8 mouse cellular contexts compared by ENCODE assay signal in the genomic region with DNA sequence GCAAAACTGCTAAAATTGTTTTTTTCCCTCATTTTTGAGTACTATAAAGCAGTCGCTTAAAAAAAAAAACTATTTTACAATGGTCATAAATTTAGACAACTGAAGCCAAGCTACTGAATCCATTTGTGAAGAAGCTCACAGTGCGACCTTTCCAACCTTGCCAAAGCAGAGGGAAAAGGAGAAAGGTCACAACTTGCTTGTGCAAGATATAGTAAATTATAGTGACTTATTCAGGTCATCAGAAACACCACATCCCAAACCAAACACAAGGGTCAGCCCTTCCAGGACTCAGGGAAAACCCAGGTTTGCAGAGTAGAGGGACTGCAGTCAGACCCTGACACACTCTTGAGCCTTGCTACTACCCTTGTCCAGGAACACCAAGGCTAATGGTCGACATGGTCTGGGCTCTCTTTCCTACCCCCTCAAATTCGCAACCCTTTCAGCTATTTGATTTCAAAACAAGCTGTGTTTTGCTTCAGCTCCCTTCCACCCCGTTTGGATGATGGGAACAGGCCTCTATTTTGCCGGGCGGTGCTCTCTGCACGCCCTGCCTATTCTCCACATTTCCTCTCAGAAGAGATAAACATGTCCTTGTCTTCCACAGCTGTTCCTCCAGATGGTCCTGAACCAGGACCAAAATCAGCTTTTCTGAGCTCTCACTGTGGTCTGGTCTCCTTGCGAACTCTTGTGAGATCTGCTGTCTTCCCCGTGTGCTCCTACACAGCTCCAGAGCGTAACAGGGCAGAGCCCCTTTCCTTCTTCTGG.
A peak's percentile ranks its signal among the peaks of the same experiment; 100 is the strongest.
DNase-seq lines count a peak whose midpoint lies in the region; ATAC-seq lines count a peak whose summit lies in the region.

No protein-coding gene starts in this region.

- H3K4me1 ChIP-seq in heart, embryonic 12.5 days (replicated peaks), result no peaks in the 10 kb centered on the region
- H3K4me1 ChIP-seq in midbrain, embryonic 16.5 days (ENCODE audit: control insufficient read depth, insufficient read depth, low read length), result 0 out of 2 replicates have a peak, but pooled peaks cover 2% of the 10 kb centered on the region

- peak; percentile 4 for DNase-seq in gastrocnemius, adult 18-20 months (ENCODE audit: low spot score)
- no peak for DNase-seq in gastrocnemius, postnatal 10 days
- DNase-seq in kidney, postnatal 25 days, result peak; percentile 16 to 42
- peak; percentile 41 for DNase-seq in lung, postnatal 10 days
- no peak for DNase-seq in adipocyte (ENCODE audit: low spot score)

- H3K36me3 ChIP-seq in heart, embryonic 12.5 days, result no peaks in the 10 kb centered on the region
- no peaks in the 10 kb centered on the region for H3K36me3 ChIP-seq in midbrain, embryonic 16.5 days (ENCODE audit: control insufficient read depth, insufficient read depth, low read length)

- no peaks in the 10 kb centered on the region for H3K9me3 ChIP-seq in heart, embryonic 12.5 days (replicated peaks)
- H3K9me3 ChIP-seq in midbrain, embryonic 16.5 days (replicated peaks; ENCODE audit: control insufficient read depth, low read length, poor library complexity, severe bottlenecking), result no peaks in the 10 kb centered on the region

- H3K4me3 ChIP-seq in heart, embryonic 12.5 days, result no peak overlapping the region
- no peak overlapping the region for H3K4me3 ChIP-seq in midbrain, embryonic 16.5 days (ENCODE audit: low read depth, low read length)

- WGBS in heart, embryonic 12.5 days, result 58% methylated on average over 11 of the region's 11 CpGs
- WGBS in midbrain, embryonic 16.5 days, result 89% methylated on average over 11 of the region's 11 CpGs

- H3K9ac ChIP-seq in heart, embryonic 12.5 days, result no peak overlapping the region
- no peak overlapping the region for H3K9ac ChIP-seq in midbrain, embryonic 16.5 days (ENCODE audit: low read depth, low read length)

- ATAC-seq in heart, embryonic 12.5 days (ENCODE audit: insufficient number of reproducible peaks, low FRiP score), result 0 out of 2 replicates have a peak, but pooled peaks have one; percentile 9
- ATAC-seq in megakaryocyte-erythroid progenitor cell, adult 5-6 weeks (replicated peaks; ENCODE audit: low FRiP score, low TSS enrichment, poor library complexity, severe bottlenecking), result no peak
- ATAC-seq in midbrain, embryonic 16.5 days, result no peak

- H3K27ac ChIP-seq in heart, embryonic 12.5 days (ENCODE audit: poor library complexity, severe bottlenecking), result no peak overlapping the region
- H3K27ac ChIP-seq in midbrain, embryonic 16.5 days (ENCODE audit: low read length), result no peak overlapping the region

- no peak overlapping the region for H3K4me2 ChIP-seq in heart, embryonic 12.5 days
- no peak overlapping the region for H3K4me2 ChIP-seq in midbrain, embryonic 16.5 days (ENCODE audit: low read length)

- no peaks in the 10 kb centered on the region for H3K27me3 ChIP-seq in heart, embryonic 12.5 days (replicated peaks)
- no peaks in the 10 kb centered on the region for H3K27me3 ChIP-seq in midbrain, embryonic 16.5 days (ENCODE audit: control insufficient read depth, insufficient read depth, low read depth, low read length)

Comparison
In these comparisons a context has a peak if more than half of its experiments do, and no peak if none do; other contexts are left out.
1. DNase-seq: peak in gastrocnemius, adult 18-20 months (single experiment), kidney, postnatal 25 days (2 of 2) and lung, postnatal 10 days (single experiment); none in gastrocnemius, postnatal 10 days (single experiment) and adipocyte (single experiment).